Mouse (Mus musculus) frontal cortex, adult (tissue): ENCODE measurements around the gene Cd2ap.
"Not testable (repeated sequence)": the region's sequence is repeated elsewhere in the genome, so short reads cannot be mapped to it uniquely, and the experiment has no call there.

Source experiments
- ATAC-seq: cut with Nextera tagmentation; 2 replicates; pipeline ENCODE4 v1.9.2; 2017; ENCODE audit warnings: mild to moderate bottlenecking, moderate library complexity, mixed read lengths; ENCODE audit not compliant: low TSS enrichment

The Cd2ap gene

DNA sequence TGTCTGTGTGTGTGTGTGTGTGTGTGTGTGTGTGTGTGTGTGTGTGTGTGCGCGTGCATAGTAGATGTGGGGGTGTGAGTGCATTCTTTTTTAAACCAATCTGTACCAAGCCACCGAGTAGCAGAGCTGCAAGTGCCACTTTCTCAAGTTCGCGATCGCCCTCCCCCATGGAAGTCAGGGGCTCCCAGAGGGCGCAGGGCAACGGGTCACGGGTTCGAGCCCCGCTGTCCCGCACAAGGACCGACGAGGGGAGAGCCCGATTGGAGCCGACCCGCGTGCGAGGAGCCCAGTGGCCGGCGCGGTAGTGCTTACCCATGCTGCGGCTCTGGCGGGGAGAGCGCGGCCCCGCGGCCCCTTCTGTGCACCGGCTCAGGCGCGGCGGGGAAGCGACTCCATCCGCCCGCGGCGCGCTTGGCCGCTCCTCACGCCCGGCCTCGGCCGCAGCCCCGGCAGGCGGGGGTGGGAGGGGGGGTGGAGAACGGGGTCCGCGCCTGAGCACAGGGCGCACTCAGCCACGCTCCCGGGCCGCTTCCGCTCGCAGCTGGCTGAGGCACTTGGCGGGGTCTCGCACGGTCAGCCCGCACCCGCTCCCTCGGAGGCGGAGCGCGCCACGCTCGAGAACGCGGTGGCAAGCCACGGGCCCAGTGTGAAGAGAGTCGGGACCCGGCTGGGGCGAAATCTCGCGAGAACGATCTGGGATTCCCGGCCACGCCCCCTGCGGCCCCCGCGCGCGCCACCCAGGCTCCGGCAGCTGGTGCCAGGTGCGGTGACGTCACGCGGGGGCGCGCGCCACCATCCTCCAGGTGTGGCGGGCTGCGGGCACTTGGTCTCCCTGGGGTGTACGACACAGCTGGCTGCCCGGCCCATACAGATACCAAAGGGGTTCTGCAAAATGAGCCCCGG lies at the start of gene Cd2ap:
TSS of gene Cd2ap (minus strand) at position 665 of the 903 bp plus-strand sequence.
- ATAC-seq, result peak; percentile 88

- ATAC-seq, result no peak
Measured at GRCm38 (mm10) chr17:42924731-42925130, 48.3 kb upstream of the Cd2ap start.

- ATAC-seq, result no peak
Measured at GRCm38 (mm10) chr17:42918810-42919209, 42.3 kb upstream of the Cd2ap start.

DNA sequence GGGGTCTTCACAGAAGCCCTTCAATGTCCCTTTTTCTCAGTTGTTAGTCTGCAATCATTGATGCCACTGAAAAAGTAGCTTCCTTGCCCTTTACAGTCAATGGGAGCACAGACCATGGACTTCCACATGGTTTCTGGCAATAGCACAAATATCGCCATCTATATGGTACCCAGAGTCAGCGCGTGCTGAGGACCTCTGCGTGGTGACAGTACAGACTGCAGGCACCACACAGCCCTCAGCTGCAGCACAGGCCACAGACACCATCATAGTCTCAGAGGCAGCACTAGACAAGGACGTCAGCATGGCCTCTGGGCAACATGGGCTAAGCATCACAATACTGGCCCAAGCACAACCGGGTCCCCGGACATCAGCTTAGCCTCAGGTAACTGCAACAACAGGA lies 38.3 kb upstream of the Cd2ap start:
- no peak for ATAC-seq

DNA sequence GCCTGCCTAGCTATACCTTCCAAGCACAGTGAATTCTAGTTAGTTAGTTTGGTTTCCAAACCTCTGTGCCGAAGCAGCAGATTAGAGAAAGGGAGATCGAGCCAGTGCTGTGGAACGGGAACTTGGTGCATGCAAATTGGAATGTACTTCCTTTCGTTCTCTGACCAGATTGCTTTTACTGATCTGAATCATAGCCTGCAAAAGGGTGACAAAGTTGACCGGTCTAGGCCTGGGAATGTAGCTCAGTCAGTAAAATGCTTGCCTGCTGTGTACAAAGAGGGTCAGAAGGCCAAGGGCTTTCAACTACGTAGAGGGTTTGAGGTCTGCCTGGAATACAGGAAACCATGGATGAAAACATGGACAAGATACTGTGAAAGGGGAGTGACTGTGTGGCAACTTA lies 35.7 kb upstream of the Cd2ap start:
- ATAC-seq, result no peak

DNA sequence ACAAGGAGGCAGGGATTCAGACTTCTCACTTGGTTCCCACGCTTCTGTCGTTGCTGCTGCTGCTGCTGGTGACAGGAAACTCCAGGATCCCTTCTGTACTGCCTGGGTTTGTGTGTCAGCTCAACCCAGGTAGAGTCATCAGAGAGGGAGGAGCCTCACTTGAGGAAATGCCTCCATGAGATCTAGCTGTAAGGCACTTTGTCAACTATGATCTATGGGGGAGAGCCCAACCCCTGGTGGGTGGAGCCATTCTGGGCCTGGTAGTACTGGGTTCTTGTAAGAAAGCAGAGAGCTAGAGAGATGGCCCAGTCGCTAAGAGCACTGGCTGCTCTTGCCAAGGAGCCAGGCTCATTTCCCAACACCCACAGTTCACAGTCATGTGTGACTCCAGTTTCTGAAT lies 34.0 kb upstream of the Cd2ap start:
- ATAC-seq, result no peak

- ATAC-seq, result no peak
Measured at GRCm38 (mm10) chr17:42909376-42909775, 32.9 kb upstream of the Cd2ap start.

DNA sequence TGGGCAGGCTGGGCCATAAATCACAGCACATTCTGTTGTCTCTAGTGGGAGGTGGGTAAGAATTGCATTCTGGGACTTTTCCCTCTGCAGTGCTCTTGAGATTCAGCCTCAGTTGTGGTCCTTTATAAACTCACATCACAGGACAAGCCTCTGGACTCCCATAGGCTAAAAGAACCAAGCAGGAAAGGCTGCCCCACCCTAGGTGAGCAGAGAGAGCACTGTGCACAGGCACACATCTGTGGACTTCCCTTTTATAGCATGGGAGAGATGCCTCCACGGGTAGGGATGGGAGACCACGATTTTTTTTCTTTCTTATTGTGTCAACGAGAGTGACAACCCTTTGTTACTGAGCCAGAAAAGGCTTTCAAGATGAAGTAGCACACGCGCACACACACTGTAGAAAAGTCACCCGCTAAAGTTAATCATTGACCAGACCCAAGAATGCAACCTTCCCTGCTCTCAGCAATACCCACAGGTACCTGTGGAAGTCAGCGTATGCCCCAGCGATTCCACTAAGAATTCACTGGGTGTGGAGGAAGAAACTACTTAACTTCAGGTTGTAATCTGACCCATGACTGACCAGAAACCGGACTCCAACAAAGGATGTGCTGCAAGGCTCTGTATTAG lies 32.4 kb upstream of the Cd2ap start:
- no peak for ATAC-seq

GRCm38 (mm10) chr17:42908136-42908535 lies 31.7 kb upstream of the Cd2ap start:
- ATAC-seq, result no peak

GRCm38 (mm10) chr17:42906456-42906855 lies 30.0 kb upstream of the Cd2ap start:
- not testable (repeated sequence) for ATAC-seq

DNA sequence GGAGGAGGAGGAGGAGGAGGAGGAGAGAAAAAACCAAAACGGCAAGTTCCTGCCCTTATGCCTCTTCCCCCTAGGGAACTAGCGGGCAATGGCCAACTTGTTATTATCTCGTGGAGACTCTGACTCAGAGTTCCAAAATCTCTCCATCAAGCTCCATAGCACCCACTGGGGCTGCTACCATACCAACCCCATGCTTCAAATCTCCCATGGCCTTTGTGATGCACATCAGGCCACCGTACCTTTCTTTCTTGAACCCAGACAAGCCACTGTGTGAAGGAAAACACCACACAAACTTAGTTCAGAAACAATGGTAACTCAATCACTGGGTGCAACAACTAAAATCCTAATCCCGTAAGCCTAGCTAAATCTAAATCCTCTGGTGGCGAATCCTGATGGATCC lies 29.5 kb upstream of the Cd2ap start:
- no peak for ATAC-seq

DNA sequence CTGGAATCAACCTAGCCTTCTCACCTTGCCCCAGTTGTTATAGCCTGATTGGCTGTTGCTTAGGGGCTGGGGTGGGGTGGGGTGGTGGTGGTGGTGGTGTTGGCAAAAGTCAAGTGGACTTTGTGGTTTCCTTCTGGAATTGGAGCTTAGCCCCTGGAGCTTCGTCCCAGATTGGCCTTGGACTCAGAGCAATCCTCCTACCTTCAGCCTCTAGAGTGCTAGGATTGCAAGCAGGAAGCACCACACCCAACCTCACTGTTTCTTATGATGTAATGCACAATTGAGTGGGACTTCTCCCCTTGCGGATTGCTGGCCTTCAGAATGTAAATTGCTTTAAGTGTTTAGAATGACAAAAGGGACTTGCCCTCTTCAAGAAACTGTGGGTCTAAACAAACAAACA lies 24.3 kb upstream of the Cd2ap start:
- no peak for ATAC-seq

- no peak for ATAC-seq
Measured at GRCm38 (mm10) chr17:42887282-42887707, 10.8 kb upstream of the Cd2ap start.

DNA sequence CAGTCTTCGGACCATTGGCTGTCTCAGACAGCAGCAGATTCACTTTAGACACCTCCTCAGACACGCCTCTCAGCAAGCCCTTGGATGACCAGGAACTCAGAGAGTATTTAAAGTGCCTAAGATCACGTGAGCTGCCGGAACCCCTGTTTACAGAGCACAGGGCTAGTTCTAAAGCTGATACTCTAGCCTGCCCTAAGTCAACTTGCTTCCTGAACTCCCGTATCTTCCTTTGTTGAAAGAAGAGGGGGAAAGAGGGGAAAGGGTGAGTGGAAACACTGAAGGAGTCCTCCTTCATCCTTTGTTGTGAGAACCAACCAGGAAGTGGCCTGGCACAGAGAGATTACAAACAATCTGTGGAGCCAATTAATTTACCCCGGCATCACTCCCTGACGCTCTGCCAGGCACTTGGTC lies 8.6 kb upstream of the Cd2ap start:
- ATAC-seq, result no peak

DNA sequence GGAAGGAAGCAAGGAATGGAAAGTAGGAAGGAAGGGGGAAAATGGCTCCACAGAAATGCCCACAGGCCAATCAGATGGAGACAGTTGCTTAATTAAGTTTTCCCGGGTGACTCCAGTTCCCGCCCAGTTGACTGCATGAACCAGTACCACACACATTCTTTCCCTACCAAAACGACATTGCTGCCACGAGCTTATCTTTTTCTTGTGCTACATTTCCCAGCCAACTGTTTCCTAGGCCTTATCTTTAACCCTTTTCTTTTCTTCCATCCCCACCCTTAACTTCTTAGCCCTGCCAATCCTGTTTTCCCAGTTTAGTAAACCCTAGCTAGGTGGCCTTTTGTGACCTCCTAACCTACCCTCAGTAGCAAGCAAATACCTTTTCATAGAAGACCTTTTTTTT lies 7.9 kb upstream of the Cd2ap start:
- ATAC-seq, result no peak

DNA sequence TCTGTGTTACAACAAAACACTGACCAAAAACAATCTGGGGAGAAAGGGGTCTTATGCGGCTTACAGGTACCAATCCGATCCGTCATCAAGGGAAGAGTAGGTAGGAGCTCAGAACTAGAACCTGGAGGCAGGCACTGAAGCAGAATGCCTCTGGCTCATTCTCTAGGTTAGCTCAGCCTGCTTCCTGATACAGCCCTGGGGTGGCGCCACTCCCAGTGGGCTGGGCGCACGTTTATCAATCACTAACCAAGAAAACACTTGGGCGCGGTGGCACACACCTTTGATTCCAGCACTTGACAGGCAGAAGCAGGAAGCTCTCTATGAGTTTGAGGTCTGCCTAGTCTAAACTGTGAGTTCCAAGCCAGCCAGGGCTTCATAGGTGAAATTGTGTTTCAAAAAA lies 7.3 kb upstream of the Cd2ap start:
- peak; percentile 32; the same call in 1 of the 2 replicates for ATAC-seq

DNA sequence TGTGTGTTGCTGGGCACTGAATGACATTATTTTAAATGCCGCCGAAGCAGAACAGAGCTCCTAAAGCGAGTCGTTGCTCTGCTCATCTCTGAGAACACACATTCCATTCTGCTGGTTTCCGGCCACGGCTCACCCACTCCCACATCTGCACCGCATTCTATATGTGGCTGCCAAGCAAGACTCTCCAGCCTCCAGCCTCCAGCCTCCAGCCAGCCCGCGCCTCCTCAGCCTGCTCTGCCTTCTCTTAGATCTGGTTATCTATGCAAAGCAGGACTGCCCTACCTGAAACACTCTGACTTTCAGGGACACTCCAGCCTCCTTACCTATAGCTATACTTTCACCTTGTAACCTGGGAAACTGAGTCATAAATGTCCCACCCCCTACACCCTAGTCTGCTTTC lies 6.8 kb upstream of the Cd2ap start:
- peak; percentile 99 for ATAC-seq

- ATAC-seq, result no peak
Measured at GRCm38 (mm10) chr17:42882873-42883272, 6.4 kb upstream of the Cd2ap start.

DNA sequence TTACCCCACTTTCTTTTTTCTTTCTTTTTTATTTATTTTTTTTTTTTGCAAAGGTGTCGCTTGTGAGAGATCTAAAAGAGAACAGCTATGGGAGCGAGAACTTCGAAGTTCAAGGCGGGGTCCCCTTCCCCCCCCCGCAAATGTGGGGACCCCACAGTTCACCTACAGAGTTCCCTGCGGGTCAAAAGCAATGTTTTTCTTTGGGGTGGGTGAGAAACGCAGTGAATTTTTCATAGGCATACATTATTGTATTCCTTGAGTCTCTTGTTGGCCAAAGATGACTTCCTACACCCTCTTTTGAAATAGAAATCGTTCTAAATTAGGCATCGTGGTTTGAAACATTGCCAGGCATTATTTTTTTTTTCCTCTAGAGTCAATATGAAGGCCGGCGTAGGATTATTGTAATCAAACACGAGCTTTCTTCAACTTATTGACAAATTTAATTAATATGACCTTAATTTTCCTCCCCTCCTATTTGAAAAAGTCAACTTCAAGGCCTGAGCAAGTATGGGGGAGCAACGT lies 500 bp upstream of the Cd2ap start:
- no peak for ATAC-seq

GRCm38 (mm10) chr17:42875571-42876000 lies 879 bp downstream of the Cd2ap start:
- peak; percentile 41; the same call in 1 of the 2 replicates for ATAC-seq

GRCm38 (mm10) chr17:42875015-42875414 lies 1.4 kb downstream of the Cd2ap start:
- no peak for ATAC-seq

DNA sequence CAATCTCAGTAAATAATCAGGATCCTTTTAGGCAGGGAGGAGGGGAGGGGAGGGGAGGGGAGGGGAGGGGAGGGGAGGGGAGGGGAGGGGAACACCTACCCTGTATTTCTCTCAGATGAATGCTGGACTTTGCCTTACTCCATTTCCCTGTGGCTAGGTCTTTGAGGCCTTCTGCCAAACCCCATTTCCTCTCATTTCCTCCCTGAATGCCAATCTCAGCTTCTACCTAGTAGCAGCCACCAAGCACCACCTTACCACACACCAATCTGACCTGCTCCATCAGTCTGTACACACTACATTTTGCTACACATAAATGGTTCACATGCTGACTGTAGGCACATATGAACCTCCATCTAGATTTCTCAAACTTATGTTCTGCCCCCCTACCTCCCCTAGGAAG lies 6.0 kb downstream of the Cd2ap start:
- ATAC-seq, result no peak

GRCm38 (mm10) chr17:42863186-42863585 lies 13.3 kb downstream of the Cd2ap start:
- ATAC-seq, result no peak
